Mouse (Mus musculus) urinary bladder, adult 2 months (tissue): Measurements from ENCODE around the gene Tbc1d8. TPM values are rescaled to one million over a fixed set of nuclear protein-coding genes. Genes with fewer than 3 reads are reported as not detected.

Experiments used
- DNase-seq: peaks from one replicate; pipeline ENCODE4 v3.0.0; 2022; ENCODE audit warnings: low spot score
- polyA plus RNA-seq: library from polyadenylated mRNA; depleted of rRNA; stranded (reverse); fragments of >200 nt; gene quantifications from 2 replicates; pipeline ENCODE4 v1.2.3, GENCODE M21; 2012

The Tbc1d8 gene
- polyA plus RNA-seq, 1 experiment: 40.9 TPM

DNA sequence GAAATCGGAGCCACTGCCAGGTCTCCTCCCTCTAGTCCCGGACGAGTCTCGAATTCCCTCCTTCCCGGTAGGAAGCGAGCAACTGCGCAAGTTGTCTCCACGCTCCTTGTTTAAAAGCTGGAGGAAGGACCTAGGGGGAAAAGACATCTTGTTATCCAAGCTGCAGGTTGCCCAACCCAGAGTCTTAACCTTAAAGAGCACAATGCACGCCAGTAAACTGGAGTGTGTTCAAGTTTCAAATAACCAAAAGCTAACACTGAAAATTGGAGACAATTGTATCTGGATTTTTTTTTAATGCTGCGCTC is 293 bp upstream of the Tbc1d8 start:
- DNase-seq: no peak

DNA sequence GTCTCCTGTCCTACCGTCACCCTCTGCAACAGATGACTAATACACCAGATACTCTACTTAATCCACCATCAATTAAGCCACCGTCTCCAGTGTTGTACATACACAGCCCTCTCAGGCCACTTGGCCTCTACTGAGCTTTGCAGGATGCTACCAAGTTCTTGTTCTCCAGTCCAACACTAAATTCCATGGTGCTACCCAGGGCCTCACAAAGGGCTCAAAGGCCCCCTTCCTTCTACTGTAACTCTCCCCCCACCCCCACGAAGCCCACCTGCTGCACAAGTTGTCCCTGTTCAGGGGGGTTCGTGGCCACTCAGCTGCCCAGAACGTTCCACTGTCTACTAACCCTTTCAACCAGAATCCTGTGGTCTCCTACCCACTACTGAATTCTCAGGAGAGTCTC is 1.5 kb downstream of the Tbc1d8 start:
- DNase-seq: no peak

DNA sequence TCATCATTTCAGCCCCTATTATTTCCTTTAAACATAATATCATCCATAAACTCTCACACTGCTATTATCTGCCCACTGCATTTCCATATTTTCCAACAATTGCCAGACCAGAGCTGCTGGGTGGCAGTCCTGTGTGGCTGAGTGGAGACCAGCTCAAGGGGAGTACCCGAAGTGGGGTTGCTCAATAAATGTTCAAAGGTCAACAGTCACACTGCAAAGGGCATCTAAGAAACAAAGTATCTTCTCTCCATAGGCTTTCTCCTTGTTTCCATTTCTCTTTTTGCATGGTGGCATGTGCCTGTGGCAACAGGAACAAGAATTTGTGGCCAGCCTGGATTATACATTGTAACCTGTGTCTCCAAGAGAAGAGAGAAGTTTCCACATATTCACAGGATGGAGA is 2.2 kb downstream of the Tbc1d8 start:
- DNase-seq: no peak

DNA sequence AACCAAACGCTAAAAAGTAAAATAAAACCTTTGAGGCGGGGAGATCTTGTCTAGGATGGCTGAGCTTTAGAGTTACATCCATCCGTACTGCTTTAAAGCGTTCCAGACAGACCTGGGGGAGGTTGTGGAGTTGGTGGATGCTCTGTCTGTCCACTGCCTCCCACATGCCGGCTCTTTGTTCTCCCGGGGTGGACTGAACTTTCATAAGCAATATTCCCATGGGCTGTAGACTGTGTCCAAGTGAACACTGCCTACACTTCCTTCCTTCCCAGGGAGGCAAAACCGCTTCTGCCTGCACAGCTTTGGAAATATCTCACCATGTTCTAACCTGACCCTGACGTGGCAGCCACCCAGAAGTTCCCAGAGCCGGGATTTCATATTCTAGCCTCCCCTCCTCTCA is 4.0 kb downstream of the Tbc1d8 start:
- no peak for DNase-seq

DNA sequence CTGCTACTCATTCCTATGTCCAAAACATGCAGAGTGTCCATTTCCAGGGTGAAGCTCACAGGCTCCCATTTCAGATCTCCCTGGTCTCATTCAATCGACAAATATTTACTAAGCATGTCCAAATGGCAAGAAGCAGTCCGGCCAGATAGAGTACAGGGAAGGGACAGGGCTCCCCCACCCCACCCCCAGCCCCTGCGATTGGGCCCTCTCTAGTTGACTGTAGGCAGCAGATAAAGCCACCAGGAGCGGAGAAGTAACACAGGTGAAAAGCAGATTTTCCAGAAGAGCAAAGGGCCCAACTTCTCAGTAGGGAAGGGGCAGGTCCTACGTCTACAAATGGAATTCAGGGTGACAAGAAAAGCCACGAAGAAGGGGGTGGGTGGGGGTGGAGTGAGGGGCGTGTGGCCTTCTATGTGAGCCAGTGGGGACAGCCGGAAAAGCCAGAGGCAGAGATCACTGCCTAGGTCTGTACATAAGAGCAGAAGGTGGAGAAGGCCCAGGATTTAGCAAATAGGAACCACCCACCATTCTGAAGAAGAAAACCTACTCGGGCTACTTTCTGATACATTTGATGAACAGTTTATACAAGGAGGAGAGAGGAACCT is 7.2 kb downstream of the Tbc1d8 start:
- DNase-seq: no peak

DNA sequence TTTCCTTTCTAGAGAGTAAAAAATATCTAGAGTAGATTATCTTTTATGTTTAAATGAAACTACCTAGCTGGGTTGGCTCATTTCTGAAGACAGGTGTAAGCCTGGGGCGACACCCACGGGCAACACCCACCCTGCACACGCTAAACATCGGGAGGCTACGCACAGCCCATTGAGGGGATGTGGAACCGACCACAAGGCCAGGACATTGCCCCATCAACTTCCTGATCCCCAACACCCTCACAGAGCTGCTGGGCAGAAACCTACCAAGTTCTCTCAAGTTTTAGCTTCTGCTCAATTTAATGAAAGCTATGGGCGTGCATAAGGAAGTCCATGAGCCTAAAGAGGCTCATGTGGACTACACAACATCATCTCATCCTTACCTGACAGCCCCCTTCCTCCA is 9.6 kb downstream of the Tbc1d8 start:
- no peak for DNase-seq

DNA sequence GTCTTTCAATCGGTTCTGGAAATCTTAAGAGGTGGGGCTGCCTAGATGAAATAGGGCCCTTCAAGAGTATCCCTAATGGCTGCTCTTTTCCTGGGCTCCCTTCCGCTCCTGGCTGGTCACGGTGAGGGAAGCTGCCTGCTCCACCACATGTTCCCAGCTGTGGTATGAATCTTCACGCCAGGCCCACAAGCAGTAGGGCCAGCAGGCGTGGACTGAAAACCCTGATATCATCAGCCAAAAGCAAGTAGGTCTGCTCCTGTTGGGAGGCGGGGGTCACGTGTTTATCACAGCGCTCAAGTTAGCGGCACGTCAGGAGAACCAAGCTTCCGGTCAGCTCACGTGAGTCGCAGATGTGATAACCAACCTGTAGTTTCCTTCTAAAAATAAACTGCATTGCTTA is 12.0 kb downstream of the Tbc1d8 start:
- no peak for DNase-seq

DNA sequence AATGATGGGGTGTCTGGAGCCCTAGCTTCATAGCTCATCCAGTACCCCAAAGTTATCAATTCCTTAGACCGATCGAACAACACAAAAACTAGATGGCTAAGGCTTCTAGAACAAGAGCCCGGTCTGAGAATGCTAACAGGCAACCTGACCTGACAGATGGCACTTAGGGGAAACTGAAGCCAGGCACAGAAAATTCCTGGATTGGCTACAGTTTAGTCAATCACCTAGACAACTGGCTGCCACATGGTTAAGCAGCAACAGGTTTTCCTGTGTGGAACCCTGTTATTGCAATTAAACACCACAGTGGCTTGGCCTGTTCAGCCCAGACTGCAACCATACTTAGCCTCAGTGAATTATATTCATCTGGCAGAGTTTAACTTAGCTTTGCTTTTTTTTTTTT is 13.8 kb downstream of the Tbc1d8 start:
- no peak for DNase-seq

DNA sequence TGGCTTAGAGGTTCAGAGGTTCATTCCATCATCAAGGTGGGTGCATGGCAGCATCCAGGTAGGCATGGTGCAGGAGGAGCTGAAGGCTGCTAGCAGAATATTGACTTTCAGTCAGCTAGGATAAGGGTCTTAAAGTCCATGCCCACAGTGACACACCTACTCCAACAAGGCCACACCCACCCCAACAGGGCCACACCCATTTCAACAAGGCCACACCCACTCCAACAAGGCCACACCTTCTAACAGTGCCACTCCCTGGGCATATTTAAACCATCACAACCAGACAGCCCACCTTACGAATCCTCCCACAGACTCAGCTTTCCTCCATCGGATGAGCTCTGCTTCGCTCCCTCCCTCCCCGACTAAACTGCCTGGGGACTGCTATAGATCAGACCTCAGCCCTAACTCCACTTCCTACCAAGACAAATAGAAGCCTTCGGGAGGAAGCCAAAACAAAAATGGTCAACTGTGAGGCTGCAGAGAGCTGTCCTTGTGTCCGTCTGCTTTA is 15.6 kb downstream of the Tbc1d8 start:
- no peak for DNase-seq

DNA sequence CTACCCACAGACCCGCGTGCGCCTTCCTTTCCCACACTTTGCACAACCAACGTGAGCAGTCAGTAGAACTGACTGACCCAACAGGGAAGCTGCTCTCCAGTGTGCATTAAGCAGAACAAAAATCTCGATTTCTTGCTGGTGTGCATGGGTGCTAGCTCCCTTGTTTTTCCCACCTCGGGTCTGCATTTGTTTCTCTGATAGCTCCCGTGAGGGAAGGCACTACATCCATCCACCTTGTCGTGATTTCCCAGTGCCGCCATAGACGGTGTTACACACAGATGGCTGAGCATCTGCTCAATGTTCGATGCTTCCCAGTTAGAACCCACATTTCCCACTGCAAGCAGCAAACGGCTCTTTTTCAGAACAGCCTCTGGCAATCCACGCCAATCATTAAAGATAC is 16.5 kb downstream of the Tbc1d8 start:
- DNase-seq: no peak

DNA sequence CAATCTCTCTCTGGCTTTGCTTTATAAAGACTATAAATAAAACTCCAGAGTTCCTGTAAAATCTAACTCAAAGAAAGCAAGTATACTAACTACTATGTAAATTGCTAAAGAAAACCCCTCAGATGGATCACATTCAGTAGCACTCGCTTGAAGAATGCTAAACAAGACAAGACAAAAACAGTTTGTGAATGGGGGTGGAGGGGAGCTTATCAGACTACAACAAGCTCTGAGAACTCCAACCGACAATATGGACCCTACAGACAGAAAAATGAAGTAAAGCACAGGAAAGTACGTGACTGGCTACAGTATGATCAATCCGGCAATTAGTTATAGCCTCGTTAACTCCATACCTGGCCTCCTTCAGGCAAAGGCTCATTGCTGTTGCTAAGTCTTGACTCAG is 18.1 kb downstream of the Tbc1d8 start:
- DNase-seq: no peak

DNA sequence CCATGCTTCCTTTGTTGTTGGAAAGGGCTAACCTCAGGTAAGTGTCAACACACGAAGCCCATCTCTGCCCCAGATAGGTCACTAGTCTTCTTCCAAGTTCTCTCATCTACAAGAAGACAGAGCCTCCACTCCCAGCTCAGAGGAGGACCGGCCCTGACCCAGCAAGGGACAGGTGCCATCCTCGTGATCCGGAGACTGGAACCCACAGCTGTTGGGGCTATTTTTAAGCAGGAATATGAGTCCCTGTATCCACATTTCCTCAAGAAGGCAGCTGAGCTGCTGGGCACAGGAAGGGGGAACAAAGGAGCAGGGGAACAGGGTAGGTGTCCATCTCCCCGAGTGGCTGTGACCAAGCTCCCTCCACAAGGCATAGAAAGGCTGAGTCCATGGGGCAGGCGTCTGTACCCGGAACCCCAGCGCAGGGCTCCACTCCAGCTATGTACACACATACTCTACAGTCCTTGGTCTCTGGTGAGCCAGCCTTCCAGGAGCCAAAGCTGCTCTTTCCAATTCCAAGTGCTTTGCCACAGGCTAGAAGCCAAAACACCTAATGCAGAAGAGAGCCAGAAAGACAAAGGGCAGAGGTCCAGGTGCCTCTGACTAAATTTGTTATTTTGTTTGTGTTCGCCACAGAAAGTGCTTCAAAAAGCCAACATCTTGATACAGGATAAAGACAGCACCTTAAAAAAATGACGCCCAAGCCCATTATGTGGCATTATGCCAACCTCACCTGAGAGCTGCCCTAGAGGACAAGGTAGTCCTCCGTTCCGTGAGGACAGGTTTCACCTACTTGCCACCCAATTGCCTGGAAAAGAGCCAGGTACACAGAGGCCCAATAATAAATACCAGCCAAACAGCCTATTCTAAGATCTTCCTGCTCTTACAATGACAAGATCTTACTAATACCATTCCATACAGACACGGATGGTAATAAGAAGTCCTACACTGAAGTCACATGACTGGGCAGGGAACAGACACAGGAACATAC is 20.4 kb downstream of the Tbc1d8 start:
- DNase-seq: no peak

DNA sequence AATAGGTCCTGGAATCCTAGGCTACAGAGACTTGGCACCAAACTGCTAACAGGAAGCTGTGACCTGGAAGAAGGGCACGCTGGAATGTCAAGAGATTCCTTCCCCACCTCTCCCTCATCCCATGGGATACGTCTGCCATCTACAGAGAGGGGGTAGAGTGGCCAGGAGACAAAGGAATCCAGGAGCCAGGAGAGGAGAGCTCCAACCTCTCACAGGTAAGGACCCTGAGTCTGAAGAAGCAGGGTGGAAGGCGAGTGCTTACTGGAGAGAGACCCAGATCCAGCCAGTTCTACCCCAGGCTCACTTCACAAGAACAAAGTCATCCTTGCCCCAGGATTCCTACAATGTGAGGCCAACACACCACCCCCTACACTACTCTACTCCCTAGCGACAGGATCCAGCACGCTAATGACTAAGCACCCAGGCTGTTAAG is 22.1 kb downstream of the Tbc1d8 start:
- no peak for DNase-seq

DNA sequence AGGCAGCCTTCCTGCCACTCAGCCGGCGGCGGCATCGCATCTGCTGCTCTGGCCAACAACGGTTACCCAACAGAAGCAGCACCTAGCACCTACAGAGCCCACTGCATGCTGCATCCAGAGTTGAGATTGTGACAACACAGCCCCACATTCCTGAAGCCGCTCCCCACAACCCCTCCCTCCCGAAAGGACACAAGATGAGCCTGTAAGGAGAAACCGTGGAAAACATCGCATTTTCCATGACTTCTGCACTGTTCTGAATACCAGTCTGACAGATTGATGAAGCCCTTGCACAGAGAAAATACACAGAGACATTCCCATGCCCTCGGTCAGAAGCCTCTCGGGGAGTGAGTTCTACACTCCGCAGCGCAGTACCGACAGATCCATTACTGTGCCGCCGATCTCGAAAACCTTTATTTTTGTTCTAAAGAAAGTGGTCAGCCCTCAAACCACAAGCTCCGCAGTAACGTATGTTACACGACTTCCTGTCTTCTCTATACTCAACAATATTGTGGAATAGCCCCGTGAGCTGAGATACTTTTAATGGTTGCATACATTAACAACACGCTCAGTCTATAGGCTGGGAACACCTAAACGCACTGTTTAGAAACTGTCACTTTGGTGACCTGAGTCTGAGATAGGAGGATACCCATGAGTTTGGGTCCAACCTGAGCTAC is 23.1 kb downstream of the Tbc1d8 start:
- no peak for DNase-seq

DNA sequence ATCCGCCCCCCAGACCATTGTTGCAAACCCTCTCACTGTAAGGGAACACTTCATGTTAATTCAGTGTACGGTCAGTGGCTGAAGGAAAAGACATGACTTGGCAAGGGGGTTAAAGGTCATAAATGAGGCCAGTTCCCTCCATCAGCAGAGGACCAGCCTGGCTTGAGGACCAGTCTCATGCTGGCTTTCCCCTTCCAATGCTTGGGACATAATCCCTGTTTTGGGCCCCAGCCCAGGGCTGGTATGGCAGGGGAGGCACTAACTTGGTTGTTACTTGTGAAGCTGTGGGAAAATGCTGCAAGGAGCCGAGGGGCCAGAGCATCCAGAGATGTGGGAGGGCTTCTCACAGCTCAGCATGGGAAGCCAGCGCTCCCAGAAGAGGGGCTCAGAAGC is 23.8 kb downstream of the Tbc1d8 start:
- no peak for DNase-seq

DNA sequence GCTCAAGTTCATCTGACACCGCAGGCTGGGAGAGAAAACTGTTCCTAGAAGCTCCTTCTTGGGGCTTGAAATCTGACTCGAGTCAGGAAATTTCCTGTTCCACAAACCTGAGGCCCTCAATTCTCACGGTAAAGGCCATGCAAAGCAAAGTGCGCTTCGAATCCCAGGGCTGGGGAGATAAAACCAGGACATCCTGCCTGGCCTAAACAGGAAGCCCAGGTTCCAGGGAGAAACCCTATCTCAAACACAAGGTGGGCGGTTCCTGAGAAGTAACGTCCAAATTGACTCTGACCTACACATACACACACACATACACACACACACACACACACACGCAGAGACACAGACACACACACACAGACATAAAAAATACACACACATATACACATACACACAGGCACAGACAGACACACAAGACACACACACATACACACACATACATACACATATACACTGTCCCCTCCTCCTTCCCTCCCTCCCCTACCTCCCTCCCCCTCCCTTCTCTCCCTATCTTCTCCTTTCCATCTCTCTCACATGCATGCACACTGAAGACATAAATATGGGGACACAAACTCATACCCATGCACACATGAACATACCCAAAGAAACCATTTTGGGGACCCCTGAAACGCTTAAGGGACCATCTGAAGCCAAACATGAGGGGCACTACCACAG is 24.3 kb downstream of the Tbc1d8 start:
- DNase-seq: no peak

DNA sequence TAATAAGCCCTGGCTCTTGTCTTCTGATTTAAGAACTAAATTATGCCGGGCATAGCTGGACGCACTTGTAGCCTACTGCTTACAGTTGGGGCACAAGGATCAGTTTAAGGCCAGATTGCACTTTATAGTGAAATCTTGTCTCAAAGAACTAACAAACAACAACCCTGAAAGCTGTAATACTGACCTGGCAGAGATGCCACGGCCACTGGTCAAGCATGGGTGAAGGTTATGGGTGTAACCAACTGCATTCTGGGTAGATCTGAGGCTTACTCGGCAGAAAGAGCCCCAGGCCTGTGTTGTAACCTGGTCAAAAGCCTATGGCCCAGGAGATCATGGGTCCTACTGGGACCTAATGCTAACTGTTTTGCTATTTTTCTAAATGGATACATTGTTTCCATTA is 26.4 kb downstream of the Tbc1d8 start:
- DNase-seq: no peak

DNA sequence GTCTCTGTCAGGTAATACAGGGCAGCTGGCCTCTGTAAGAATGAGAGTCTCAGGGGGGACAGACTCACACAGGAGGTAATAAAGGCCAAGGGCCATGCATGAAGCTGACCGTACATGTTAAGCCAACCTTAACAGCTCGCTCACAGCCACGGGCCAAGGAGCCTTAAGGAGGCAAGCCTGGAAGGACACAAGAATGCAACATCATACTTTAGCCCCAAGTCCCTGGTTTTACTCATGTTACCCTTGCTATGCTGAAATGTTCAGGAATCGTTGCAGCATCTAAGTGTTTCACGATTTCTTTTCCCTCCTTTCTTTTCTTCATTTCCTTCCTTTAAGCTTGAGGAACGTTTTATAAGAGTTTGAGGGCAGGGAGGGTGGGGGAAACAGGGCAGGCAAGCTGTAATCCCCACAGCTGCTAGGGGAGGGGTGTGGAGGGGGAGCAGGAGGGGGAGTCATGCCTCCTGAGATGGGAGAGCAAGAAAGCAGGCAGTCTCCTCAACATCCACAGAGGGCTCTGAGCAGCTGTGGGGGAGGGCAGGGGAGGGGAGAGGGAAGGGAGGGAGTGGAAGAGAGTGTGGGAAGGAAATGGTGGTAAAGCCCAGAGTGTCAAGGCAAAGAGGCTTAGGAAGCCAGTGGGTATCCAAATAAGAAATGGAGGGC is 28.4 kb downstream of the Tbc1d8 start:
- no peak for DNase-seq

DNA sequence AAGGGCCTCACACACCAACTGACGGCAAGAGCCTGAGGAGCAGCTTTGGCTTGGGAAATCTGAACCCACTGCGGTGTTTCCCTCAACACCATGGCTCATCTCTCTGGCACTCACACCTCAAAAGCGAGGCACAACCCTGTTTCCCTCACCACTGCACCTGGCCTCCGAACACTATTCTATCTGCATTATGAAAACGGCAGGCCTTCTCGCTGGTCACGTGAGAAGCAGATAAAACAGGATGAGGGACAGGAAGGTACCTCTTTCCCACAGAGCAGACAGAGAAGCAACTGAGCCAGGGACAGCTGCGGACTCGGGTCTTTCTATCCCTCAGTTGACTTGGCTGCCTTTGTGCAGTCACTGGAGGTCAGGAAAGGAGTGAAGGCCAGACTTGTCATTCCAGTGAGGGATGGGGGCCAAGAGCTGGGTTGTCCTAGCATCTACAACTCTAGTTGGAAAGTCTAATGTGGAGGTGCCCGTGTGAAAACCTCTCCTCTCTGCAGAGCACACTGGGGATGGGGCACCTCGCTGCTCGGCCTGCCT is 29.2 kb downstream of the Tbc1d8 start:
- no peak for DNase-seq

DNA sequence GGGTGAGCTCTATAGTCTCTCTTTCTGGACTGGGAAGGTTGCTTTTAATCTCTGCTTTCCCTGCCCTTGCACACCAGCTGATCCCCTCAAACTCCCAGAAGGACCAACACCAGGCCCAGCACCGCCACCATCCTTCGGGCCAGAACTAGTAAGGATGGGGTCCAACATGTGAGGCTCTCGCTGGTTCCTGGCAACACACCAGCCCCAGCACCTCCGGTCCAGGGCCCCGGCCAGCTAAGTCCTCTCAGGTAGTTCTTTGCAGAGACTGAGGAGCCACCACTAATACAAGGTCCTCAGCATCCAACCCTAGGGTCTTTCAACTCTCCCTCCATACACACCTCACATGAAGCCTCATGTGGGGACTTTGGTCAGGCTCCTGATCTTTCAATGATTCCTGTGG is 29.7 kb downstream of the Tbc1d8 start:
- no peak for DNase-seq

DNA sequence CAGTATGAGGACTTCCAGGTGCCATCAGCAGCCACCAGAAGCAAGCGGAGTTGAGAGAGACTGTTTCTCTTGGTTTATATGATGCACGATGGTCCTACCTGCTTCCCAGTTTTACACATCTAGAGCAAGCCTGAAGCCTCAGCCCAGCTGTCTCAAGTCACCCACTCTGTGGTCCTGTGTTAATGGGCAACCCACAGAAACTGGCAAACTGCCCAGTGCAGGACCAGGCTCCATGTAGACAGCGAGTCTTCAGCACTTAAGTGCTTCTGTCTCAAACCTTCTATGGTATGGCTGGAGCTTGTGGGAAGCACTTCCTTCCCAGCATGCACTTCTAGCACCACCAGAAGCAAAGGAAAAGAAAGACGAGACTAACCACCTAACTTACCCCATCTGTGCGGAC is 30.3 kb downstream of the Tbc1d8 start:
- no peak for DNase-seq
